Mouse (Mus musculus): ENCODE data around the gene Kdelr1.

GRCm38 (mm10) chr7:45876895-45877294 is 4.3 kb downstream of the Kdelr1 start:
- no peak for TF ChIP-seq POLR2A (IDR thresholded peaks at IDR 0.05; ENCODE audit: control insufficient read depth, low read depth, low read length)
- TF ChIP-seq CTCF (IDR thresholded peaks at IDR 0.05; ENCODE audit: control insufficient read depth, insufficient read depth, insufficient replicate concordance, low read depth, low read length): no peak

Measured in testis, adult 2 months (tissue).